Mouse (Mus musculus) G1E-ER4 (cell line): Measurements from ENCODE around the gene Ptprd. TPM values are rescaled to one million over a fixed set of nuclear protein-coding genes. Genes with fewer than 3 reads are reported as not detected.

Source experiments
- GATA1 ChIP-seq: IDR thresholded peaks from one replicate; pipeline ENCODE4 v1.8.0; 2012; ENCODE audit warnings: low read length, inconsistent platforms
- polyA plus RNA-seq: library from polyadenylated mRNA; stranded (reverse); fragments of >175 nt; gene quantifications from 2 replicates; pipeline ENCODE4 v1.2.3, GENCODE M21; 2012

The Ptprd gene
- polyA plus RNA-seq, 1 experiment: not detected

- no peak for TF ChIP-seq GATA1
Measured at GRCm38 (mm10) chr4:77238144-77238543, 973.6 kb downstream of the Ptprd start.

DNA sequence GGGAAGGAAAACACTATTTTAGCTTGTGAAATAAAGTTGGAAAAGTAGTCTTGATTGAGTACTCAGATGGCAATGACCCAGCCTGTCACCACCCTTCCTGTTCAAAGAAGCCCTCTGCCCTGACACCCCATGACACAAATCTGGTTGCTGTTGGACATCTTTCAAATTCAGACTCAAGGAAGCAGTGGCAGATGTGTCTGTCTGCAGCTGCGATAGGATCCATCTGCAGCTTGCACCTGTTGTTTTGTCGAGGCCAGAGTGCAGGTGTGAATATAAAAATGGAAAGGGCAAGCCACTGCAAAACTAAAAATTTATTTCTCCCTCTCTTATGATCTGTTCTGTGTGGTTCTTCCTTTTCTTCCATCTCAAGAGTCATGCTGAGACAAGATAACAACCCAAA, 978.5 kb downstream of the Ptprd start:
- TF ChIP-seq GATA1: no peak

DNA sequence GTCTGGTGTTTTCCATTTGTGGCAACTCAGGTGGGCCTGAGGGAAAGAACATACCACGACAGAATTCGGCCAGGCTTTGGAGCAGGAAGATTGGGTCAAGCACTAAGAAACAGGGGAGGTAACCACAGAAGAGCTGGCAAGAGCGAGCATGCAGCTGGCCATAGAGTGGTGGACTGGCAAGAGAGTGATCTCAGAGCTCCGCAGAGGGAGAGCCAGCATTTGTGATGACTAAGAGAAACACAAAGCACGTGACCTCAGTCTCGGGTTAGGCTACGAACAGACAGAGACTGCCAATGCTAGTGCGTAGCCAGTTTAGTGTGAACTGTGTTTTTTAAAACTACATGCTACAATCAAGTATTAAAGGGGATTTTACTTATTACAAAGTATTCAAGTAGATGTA, 1042.9 kb downstream of the Ptprd start:
- TF ChIP-seq GATA1: no peak

DNA sequence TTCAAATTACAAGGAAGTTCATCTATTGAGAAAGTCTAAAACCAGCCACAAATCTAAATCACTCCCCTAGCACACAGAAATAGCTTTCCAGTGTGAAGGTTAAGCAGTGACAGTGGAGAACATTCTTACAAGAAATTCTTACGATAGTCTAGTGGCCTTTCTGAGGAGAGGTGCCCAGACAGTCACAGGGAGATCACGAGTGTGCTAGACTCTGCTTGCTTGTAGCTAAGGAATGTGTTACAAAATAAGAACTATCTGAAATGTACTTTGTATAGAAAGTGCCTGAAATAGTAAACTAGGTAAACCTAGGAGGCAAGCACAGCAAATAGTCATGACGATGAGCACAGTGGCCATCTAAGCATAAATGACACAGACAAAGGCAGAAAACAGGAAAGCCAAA, 1054.2 kb downstream of the Ptprd start:
- TF ChIP-seq GATA1: no peak

DNA sequence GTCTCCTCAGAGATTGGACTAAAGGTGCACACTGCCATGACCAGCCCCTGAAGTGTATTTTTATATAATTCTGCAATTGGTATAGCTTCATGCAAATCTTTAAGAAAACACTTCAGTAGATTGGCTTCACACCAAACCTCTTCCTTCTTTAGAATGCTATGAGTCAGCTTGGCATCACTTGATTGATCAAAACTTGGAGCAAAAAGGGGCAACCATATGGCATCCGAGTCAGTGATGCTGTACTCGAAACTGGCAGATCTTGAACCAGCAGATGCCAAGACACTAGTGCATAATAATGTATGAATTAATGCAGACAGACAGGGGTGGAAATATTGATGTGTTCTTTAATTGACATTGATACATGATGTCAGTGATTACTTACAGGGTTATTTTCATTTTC, 1056.2 kb downstream of the Ptprd start:
- no peak for TF ChIP-seq GATA1

DNA sequence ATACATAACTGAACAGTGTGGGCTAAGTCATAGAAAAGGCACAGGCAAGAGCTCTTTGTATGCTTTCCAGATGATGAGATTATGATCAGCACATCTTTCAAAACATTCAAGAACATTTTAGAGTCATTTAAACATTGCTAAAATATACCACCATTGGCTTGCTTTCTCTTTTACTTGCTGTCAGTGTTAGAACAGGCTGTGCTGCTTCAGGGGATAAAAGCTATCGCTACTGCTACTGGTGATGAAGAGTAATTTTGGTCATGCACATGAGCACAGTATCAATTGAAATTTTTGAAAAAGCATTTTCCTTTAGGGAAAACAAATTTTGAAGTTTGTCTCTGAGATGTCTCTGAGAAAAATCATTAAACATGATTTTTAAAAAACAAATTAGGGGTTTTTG, 1056.7 kb downstream of the Ptprd start:
- TF ChIP-seq GATA1: no peak

DNA sequence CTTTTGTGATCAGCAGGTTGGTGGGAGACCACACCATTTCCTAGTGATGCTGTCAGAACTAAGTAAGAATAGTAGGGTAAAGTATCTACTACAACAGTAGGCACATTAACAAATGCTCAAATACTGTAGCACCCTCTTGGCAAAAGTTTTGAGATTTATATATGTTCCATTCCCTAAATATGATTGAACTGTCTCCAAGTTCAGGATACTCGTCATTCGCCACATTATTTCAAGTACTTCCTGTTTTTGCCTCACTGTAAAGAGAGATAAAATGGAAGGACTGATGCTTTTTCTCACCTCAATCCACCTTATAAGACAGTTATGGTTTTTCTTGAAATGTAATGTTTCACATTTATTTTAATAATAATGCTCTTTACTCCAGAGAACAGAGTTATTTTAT, 1086.9 kb downstream of the Ptprd start:
- TF ChIP-seq GATA1: no peak

GRCm38 (mm10) chr4:77110894-77111293, 1100.9 kb downstream of the Ptprd start:
- TF ChIP-seq GATA1: no peak

DNA sequence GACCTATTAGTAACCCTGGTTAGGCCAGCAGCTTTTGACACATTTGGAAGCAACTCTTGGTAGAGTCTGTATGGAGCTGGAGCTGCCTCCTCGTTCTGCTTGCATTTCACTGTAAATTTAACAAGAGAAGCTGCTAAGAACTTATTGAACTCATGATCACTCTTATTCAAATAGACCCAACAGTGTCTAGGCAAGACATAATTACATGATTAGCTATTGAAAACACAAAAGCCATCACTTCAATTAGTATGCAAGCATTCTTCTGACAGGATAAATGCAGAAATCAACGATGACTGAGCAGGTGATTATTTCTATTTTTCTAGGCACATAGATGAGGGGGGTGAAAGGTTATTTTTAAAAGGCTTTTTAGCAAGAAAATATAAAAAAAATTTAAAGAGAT, 1104.5 kb downstream of the Ptprd start:
- TF ChIP-seq GATA1: no peak

- TF ChIP-seq GATA1: no peak
Measured at GRCm38 (mm10) chr4:77083165-77083564, 1128.6 kb downstream of the Ptprd start.

DNA sequence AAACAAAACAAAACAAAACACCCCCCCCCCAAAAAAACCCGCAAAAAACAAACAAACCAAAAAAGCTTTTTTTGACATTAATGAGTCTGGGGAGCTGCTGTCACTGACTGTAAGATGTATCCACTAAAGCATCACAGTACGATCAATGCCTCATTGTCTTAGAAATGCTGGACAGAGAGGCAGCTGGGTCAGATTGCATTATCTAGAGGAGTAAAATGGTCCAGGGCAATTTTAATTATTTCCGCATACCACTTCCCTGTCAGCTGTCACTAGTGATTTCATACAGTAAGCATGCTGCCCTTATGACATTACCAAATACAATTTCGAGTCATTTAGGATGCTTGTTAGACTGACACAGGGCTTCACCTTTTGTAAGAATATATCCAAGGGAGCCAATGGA, 1134.2 kb downstream of the Ptprd start:
- TF ChIP-seq GATA1: no peak

- TF ChIP-seq GATA1: no peak
Measured at GRCm38 (mm10) chr4:77050536-77051207, 1161.1 kb downstream of the Ptprd start.

DNA sequence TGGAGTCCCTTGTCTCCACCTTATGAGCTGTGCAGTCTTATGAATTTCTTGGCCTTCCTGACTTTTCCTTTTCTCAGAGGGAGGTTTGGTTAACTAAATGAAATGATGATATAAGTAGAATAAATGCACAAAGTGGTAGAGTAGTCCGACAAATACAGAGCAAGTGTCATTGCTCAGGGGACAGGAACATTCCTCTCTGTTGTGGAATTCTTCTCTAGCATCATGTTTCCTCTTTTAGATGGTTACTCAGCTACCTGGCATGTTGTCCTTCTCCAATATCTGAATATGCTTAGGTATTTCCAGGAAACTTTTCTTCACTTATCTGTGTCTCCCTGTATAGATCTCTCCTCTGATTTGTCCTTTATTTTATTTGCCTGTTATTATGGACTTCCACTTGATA, 1207.3 kb downstream of the Ptprd start:
- TF ChIP-seq GATA1: no peak

- no peak for TF ChIP-seq GATA1
Measured at GRCm38 (mm10) chr4:76996172-76996571, 1215.6 kb downstream of the Ptprd start.

DNA sequence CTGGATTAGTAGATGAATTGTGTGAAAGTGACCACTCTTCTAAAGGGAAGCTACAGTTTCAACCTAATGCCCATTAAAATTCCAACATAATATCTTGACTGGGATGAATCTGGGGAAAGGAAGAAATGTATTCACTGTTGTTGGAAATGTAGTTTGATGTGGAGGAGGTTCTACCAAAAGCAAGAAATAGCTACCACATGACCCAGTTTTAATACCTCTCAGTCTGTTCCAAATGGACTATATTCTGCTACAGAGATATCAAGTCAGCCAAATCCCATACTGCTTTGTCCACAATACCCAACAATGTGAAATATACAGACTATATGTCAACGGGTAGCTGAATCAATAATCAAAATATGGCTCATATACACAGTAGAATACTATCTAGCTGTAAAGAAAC, 1221.8 kb downstream of the Ptprd start:
- no peak for TF ChIP-seq GATA1

DNA sequence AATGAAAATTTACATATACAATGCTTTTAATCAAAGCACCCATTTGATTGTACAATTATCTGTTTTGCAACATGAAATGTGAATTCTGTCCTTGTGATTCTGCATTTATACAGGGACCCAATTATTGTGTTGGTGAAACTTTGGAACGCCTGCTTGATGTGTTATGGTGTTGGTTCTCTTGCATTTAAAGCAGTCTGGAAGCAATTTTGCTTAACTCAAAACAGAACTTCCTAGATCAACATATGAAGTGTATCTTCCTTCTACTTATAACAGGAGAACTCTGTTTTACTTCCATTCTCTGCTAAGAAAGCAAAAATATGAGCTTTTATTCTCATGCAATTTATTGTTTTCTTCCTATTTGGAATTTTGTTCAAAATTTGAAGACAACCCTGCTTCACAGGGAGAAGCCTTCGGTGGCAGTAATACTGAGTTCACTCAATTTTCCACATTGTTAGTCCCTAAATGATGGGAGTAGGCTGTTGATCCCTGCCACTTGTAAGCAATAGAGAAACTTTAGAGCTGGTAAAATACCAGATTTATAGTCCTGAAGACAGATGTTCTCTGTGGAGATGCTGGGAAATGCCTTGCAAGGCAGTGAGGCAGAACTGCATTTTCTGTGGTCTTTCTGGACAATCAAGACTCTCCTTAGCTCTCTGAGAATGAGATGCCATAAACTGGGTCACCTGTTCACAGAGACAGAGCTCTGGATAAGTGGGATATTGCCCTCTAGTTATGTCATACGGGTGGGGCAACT, 1234.5 kb downstream of the Ptprd start:
- no peak for TF ChIP-seq GATA1

DNA sequence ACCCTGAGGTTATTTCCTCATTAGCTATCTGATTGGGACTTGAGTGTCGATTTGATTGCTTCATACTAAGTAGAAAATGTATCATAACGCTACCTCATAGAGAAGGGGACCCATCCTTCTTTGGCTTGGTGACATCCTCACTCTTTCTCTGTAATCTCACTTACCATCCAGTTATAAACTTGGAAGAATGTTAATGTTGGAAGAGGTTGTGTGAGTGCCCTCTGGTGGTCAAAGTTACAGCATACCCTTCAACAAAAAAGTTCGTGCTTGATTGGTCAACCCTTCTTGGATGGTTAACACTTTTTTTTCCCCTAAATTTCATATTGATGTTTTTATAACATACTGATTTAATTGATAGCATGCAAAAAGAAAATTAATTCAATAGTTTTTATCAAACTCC, 1263.5 kb downstream of the Ptprd start:
- TF ChIP-seq GATA1: no peak
